Mouse (Mus musculus): ENCODE measurements around the gene Uts2b. TPM values are rescaled to one million over a fixed set of nuclear protein-coding genes. Genes with fewer than 3 reads are reported as not detected.
"Not testable (repeated sequence)": the region's sequence is repeated elsewhere in the genome, so short reads cannot be mapped to it uniquely, and the experiment has no call there.

Gene Uts2b
- polyA plus RNA-seq, 1 experiment from 2014 or later, result 2.1 TPM

DNA sequence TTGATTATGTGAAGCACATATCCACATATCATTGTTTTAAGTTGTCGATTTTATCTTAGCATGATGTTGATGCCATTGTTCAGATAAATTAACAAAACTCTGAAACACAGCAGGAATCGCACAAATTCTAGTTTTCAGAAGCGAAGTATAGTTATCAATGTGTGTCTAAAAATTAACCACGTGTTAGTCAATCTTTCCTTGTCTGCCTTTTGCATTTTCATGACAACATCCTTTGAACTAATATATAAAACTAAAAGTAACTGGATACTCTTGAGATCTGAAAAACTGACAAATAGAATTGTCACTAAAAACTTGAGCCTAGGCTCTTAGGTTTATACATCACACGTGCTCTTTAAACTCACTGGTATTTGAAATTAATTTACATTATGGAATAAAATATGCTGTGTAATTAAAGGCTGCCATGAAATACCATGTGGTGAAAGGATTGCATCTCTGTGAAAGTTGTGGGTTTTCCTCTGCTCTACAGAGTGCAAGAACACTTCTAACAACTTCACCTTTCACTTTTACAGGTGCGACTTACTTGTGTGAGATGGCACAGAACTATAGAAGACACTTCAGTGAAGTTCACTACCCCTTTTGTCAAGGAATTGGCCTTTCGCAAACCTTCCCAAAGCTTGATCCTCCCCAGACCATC, 20.0 kb downstream of the Uts2b start:
- Histone ChIP-seq H3K27me3 (ENCODE audit: control insufficient read depth, insufficient read depth, low read length) (no peaks in the 10 kb centered on the region), H3K27ac (ENCODE audit: low read depth, low read length) (no peak overlapping the region), H3K4me1 (replicated peaks; ENCODE audit: control insufficient read depth, insufficient read depth, low read length) (no peaks in the 10 kb centered on the region), H3K9me3 (ENCODE audit: control insufficient read depth, low read length) (no peaks in the 10 kb centered on the region), H3K9ac (ENCODE audit: low read depth, low read length) (no peak overlapping the region), H3K4me2 (replicated peaks; ENCODE audit: low read depth, low read length) (no peak overlapping the region), H3K36me3 (ENCODE audit: control insufficient read depth, insufficient read depth, low read length) (no peaks in the 10 kb centered on the region), H3K4me3 (ENCODE audit: low read depth, low read length) (no peak overlapping the region)
- no peak for ATAC-seq (ENCODE audit: low FRiP score)
- no peak for DNase-seq (ENCODE audit: low spot score)
- 84% methylated on average over 7 of the region's 7 CpGs for WGBS

DNA sequence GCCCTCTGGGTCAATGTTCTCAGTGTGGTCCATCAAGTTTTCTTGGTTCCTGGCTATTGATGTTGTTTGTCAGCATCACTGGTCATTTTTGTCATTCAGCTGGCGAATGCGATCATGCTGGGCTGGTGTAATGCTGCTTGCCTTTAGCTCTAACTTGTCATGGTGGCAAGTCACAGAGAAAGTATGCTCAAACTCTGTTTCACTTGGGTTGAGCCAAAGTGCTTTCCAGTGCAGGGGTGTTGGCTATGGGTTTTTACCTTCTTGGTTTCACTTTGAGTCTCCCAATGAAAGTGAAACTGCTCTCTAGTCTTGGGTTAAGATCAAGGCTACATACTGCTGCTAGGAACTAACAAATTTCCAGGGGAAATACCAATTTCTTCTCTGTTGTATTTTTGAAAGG, 20.8 kb downstream of the Uts2b start:
- no peaks in the 10 kb centered on the region for H3K36me3 ChIP-seq (ENCODE audit: control insufficient read depth, insufficient read depth, low read length)
- no peak overlapping the region for H3K4me3 ChIP-seq (ENCODE audit: low read depth, low read length)
- H3K27me3 ChIP-seq (ENCODE audit: control insufficient read depth, insufficient read depth, low read length), result no peaks in the 10 kb centered on the region
- no peak overlapping the region for H3K27ac ChIP-seq (ENCODE audit: low read depth, low read length)
- H3K4me1 ChIP-seq (replicated peaks; ENCODE audit: control insufficient read depth, insufficient read depth, low read length), result no peaks in the 10 kb centered on the region
- H3K4me2 ChIP-seq (replicated peaks; ENCODE audit: low read depth, low read length), result no peak overlapping the region
- DNase-seq (ENCODE audit: low spot score) (no peak), ATAC-seq (ENCODE audit: low FRiP score) (no peak)
- WGBS, result 92% methylated on average over 2 of the region's 2 CpGs
- H3K9ac ChIP-seq (ENCODE audit: low read depth, low read length), result no peak overlapping the region
- no peaks in the 10 kb centered on the region for H3K9me3 ChIP-seq (ENCODE audit: control insufficient read depth, low read length)

DNA sequence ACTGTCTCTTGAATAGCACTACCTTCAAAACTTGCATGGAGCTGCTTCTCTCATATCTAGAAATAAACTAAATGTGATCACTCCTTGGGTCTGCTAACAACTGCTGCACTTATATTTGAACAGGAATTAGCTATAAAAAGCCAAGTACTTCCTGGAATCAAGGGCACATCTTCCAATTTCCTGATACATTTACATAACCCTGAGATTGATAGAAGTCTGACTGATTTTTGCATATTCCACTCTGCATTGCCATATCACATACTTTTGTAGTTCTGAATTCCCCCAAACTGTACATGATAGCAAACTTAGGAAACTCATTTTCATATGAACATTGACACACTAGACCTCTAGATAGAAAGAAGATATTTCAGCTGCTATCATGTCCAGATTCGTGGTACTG, 21.7 kb downstream of the Uts2b start:
- Histone ChIP-seq H3K9ac (ENCODE audit: low read depth, low read length) (no peak overlapping the region), H3K4me1 (replicated peaks; ENCODE audit: control insufficient read depth, insufficient read depth, low read length) (no peaks in the 10 kb centered on the region), H3K4me2 (replicated peaks; ENCODE audit: low read depth, low read length) (no peak overlapping the region), H3K4me3 (ENCODE audit: low read depth, low read length) (no peak overlapping the region), H3K27ac (ENCODE audit: low read depth, low read length) (no peak overlapping the region), H3K36me3 (ENCODE audit: control insufficient read depth, insufficient read depth, low read length) (no peaks in the 10 kb centered on the region), H3K9me3 (ENCODE audit: control insufficient read depth, low read length) (no peaks in the 10 kb centered on the region), H3K27me3 (ENCODE audit: control insufficient read depth, insufficient read depth, low read length) (no peaks in the 10 kb centered on the region)
- 81% methylated on average over 1 of the region's 1 CpGs for WGBS
- DNase-seq (ENCODE audit: low spot score) (no peak), ATAC-seq (ENCODE audit: low FRiP score) (no peak)

- DNase-seq (ENCODE audit: low spot score) (no peak), ATAC-seq (ENCODE audit: low FRiP score) (no peak)
- Histone ChIP-seq H3K4me2 (replicated peaks; ENCODE audit: low read depth, low read length) (no peak overlapping the region), H3K27me3 (ENCODE audit: control insufficient read depth, insufficient read depth, low read length) (no peaks in the 10 kb centered on the region), H3K9me3 (ENCODE audit: control insufficient read depth, low read length) (no peaks in the 10 kb centered on the region), H3K27ac (ENCODE audit: low read depth, low read length) (no peak overlapping the region), H3K36me3 (ENCODE audit: control insufficient read depth, insufficient read depth, low read length) (no peaks in the 10 kb centered on the region), H3K4me1 (replicated peaks; ENCODE audit: control insufficient read depth, insufficient read depth, low read length) (no peaks in the 10 kb centered on the region), H3K9ac (ENCODE audit: low read depth, low read length) (no peak overlapping the region), H3K4me3 (ENCODE audit: low read depth, low read length) (no peak overlapping the region)
- WGBS, result 83% methylated on average over 3 of the region's 3 CpGs
Measured at GRCm38 (mm10) chr16:27347521-27347920, 22.5 kb downstream of the Uts2b start.

- no peak overlapping the region for H3K9ac ChIP-seq (ENCODE audit: low read depth, low read length)
- no peaks in the 10 kb centered on the region for H3K27me3 ChIP-seq (ENCODE audit: control insufficient read depth, insufficient read depth, low read length)
- no peak overlapping the region for H3K27ac ChIP-seq (ENCODE audit: low read depth, low read length)
- H3K4me1 ChIP-seq (replicated peaks; ENCODE audit: control insufficient read depth, insufficient read depth, low read length), result no peaks in the 10 kb centered on the region
- H3K9me3 ChIP-seq (ENCODE audit: control insufficient read depth, low read length), result no peaks in the 10 kb centered on the region
- H3K4me2 ChIP-seq (replicated peaks; ENCODE audit: low read depth, low read length), result no peak overlapping the region
- 98% methylated on average over 2 of the region's 2 CpGs for WGBS
- ATAC-seq (ENCODE audit: low FRiP score) (no peak), DNase-seq (ENCODE audit: low spot score) (no peak)
- H3K36me3 ChIP-seq (ENCODE audit: control insufficient read depth, insufficient read depth, low read length), result no peaks in the 10 kb centered on the region
- no peak overlapping the region for H3K4me3 ChIP-seq (ENCODE audit: low read depth, low read length)
Measured at GRCm38 (mm10) chr16:27326463-27326862, 43.6 kb downstream of the Uts2b start.

- Histone ChIP-seq H3K9ac (ENCODE audit: low read depth, low read length) (no peak overlapping the region), H3K4me1 (replicated peaks; ENCODE audit: control insufficient read depth, insufficient read depth, low read length) (no peaks in the 10 kb centered on the region), H3K27me3 (ENCODE audit: control insufficient read depth, insufficient read depth, low read length) (no peaks in the 10 kb centered on the region), H3K27ac (ENCODE audit: low read depth, low read length) (no peak overlapping the region), H3K4me3 (ENCODE audit: low read depth, low read length) (no peak overlapping the region), H3K4me2 (replicated peaks; ENCODE audit: low read depth, low read length) (no peak overlapping the region), H3K9me3 (ENCODE audit: control insufficient read depth, low read length) (no peaks in the 10 kb centered on the region), H3K36me3 (ENCODE audit: control insufficient read depth, insufficient read depth, low read length) (no peaks in the 10 kb centered on the region)
- DNase-seq (ENCODE audit: low spot score), result no peak
- no peak for ATAC-seq (ENCODE audit: low FRiP score)
Measured at GRCm38 (mm10) chr16:27322047-27322446, 48.0 kb downstream of the Uts2b start.

DNA sequence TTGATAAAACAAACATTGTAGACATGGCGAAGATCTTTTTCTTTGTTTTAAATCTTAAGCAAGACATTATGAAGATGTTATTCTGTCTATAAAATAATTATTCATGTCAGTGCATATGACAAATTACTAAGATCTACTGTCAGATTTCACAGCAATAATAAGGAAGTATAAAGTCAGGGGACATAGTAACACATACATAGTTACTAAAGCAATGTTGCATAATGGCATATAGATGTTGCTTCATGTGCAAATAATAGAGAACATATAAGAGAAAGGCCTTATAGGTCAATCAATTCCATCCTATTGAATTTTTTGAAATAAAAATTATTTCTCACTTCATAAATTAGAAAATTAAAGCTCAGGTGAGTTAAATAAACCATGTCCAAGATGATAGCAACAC, 50.9 kb downstream of the Uts2b start:
- Histone ChIP-seq H3K27ac (ENCODE audit: low read depth, low read length) (no peak overlapping the region), H3K36me3 (ENCODE audit: control insufficient read depth, insufficient read depth, low read length) (no peaks in the 10 kb centered on the region), H3K4me1 (replicated peaks; ENCODE audit: control insufficient read depth, insufficient read depth, low read length) (no peaks in the 10 kb centered on the region), H3K4me3 (ENCODE audit: low read depth, low read length) (no peak overlapping the region), H3K9ac (ENCODE audit: low read depth, low read length) (no peak overlapping the region), H3K27me3 (ENCODE audit: control insufficient read depth, insufficient read depth, low read length) (no peaks in the 10 kb centered on the region), H3K9me3 (ENCODE audit: control insufficient read depth, low read length) (no peaks in the 10 kb centered on the region), H3K4me2 (replicated peaks; ENCODE audit: low read depth, low read length) (no peak overlapping the region)
- 90% methylated on average over 1 of the region's 1 CpGs for WGBS
- DNase-seq (ENCODE audit: low spot score) (no peak), ATAC-seq (ENCODE audit: low FRiP score) (no peak)

- H3K9ac ChIP-seq (ENCODE audit: low read depth, low read length); H3K4me1 ChIP-seq (replicated peaks; ENCODE audit: control insufficient read depth, insufficient read depth, low read length); DNase-seq (ENCODE audit: low spot score); H3K36me3 ChIP-seq (ENCODE audit: control insufficient read depth, insufficient read depth, low read length); ATAC-seq (ENCODE audit: low FRiP score); H3K27ac ChIP-seq (ENCODE audit: low read depth, low read length); H3K4me2 ChIP-seq (replicated peaks; ENCODE audit: low read depth, low read length); H3K4me3 ChIP-seq (ENCODE audit: low read depth, low read length); H3K27me3 ChIP-seq (ENCODE audit: control insufficient read depth, insufficient read depth, low read length); H3K9me3 ChIP-seq (ENCODE audit: control insufficient read depth, low read length): not testable (repeated sequence)
- 79% methylated on average over 4 of the region's 4 CpGs for WGBS
Measured at GRCm38 (mm10) chr16:27307189-27307588, 62.9 kb downstream of the Uts2b start, which contains the start of gene Ostn. Ostn (plus strand) TSS chr16:27307489.

All from hindbrain, embryonic 11.5 days (tissue).